Mouse (Mus musculus) forebrain, embryonic 11.5 days (tissue): ENCODE data around the gene Cmbl. TPM values are rescaled to one million over a fixed set of nuclear protein-coding genes. Genes with fewer than 3 reads are reported as not detected.

Source experiments
- ATAC-seq: fragments of 200-750 bp; cut with Nextera tagmentation; replicated peaks from 2 replicates; pipeline ENCODE4 v1.8.0; 2017; ENCODE audit warnings: moderate TSS enrichment; ENCODE audit not compliant: low FRiP score
- DNase-seq: peaks from one replicate; pipeline ENCODE4 v3.0.0-alpha.2; 2017; ENCODE audit warnings: low spot score
- H3K27ac ChIP-seq: fragments of 300-500 bp; sonication (generic); 2 replicates; pipeline ENCODE4 v1.5.1; 2014; ENCODE audit warnings: low read depth, low read length
- H3K27me3 ChIP-seq: fragments of 300-500 bp; sonication (generic); 2 replicates; pipeline ENCODE4 v1.6.1; 2014; ENCODE audit warnings: mild to moderate bottlenecking, low read length, mixed read lengths; ENCODE audit not compliant: control insufficient read depth, insufficient read depth
- H3K36me3 ChIP-seq: fragments of 300-500 bp; sonication (generic); 2 replicates; pipeline ENCODE4 v1.6.1; 2014; ENCODE audit warnings: mild to moderate bottlenecking, low read length, moderate library complexity, mixed read lengths; ENCODE audit not compliant: control insufficient read depth, insufficient read depth
- H3K4me1 ChIP-seq: fragments of 300-500 bp; sonication (generic); replicated peaks from 2 replicates; pipeline ENCODE4 v1.6.1; 2014; ENCODE audit warnings: low read length, mixed read lengths; ENCODE audit not compliant: control insufficient read depth, insufficient read depth
- H3K4me2 ChIP-seq: fragments of 300-500 bp; sonication (generic); 2 replicates; pipeline ENCODE4 v1.6.1; 2014; ENCODE audit warnings: low read depth, mild to moderate bottlenecking, low read length, moderate library complexity, mixed read lengths; ENCODE audit not compliant: severe bottlenecking
- H3K4me3 ChIP-seq: fragments of 300-500 bp; sonication (generic); 2 replicates; pipeline ENCODE4 v1.5.1; 2014; ENCODE audit warnings: low read depth, low read length
- H3K9ac ChIP-seq: fragments of 300-500 bp; sonication (generic); 2 replicates; pipeline ENCODE4 v1.6.1; 2014; ENCODE audit warnings: low read length
- H3K9me3 ChIP-seq: fragments of 300-500 bp; sonication (generic); 2 replicates; pipeline ENCODE4 v1.6.1; 2016; ENCODE audit warnings: low read length, mixed read lengths; ENCODE audit not compliant: control insufficient read depth
- WGBS: fragments of 180-500 bp; shearing (Covaris S2); extraction: QIAGEN DNeasy Blood & Tissue Kit; methylation state at CpG from one replicate; pipeline ENCODE4 v1.1.7; 2014; 5-methylcytosine and 5-hydroxymethylcytosine counted together
- polyA plus RNA-seq: library from polyadenylated mRNA; unstranded; fragments of >200 nt; fragmentation: Nextera tagmentation; extraction: Ambion mirVana; gene quantifications from 2 replicates; pipeline ENCODE4 v1.2.1, GENCODE M21; 2014

The Cmbl gene
- polyA plus RNA-seq, 1 experiment from 2014 or later = 1.0 TPM

DNA sequence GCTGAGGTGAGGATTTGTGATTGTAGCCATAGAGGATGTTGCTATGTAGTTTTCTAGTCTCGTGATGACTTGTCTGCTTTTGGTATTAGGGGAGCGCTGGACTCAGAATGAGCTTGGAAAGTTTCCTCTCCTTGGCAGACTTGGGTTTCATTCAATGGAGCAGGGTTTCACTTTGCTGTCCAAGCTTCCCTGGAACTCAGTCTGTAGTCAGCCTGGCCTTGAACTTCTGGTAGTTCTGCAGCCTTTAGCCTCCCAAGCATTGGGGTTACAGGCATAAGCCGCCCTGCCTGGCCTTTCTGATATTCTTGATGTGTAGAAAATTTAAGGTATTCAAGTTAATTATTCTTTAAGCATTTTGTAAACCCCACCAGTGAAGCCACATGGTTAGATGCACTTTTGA, 64.4 kb downstream of the Cmbl start:
- Histone ChIP-seq H3K4me2 (no peak overlapping the region), H3K9ac (no peak overlapping the region), H3K4me3 (no peak overlapping the region), H3K36me3 (no peaks in the 10 kb centered on the region), H3K27me3 (no peaks in the 10 kb centered on the region), H3K9me3 (no peaks in the 10 kb centered on the region; the same call in 1 of the 2 replicates), H3K27ac (no peak overlapping the region), H3K4me1 (0 out of 2 replicates have a peak, but pooled peaks cover 2% of the 10 kb centered on the region)
- WGBS = 87% methylated on average over 3 of the region's 3 CpGs
- DNase-seq = no peak
- ATAC-seq = no peak

- 83% methylated on average over 12 of the region's 12 CpGs for WGBS
These were observed 66.2 kb downstream of the Cmbl start for GRCm38 (mm10) chr15:31631396-31631858.

DNA sequence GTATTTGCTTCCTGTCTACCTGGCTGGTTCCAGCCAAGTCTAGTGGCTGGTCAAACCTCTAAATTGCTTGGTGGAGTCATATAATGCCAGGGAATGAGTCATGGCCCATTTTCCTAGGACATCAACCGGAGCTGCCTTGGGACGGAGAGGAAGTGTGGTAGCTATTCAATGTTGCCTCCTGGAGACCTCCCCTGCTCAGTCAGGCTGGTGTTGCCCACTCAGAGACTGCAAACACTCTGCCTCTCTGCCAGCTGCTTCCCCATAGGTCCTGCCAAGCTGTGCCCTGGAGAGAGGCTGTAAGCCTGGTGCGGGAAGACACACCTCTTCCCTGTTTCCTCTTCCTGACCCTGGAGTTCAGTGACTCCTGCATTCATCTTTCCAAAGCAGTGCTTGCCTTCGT, 67.3 kb downstream of the Cmbl start:
- ATAC-seq (no peak), DNase-seq (no peak)
- Histone ChIP-seq H3K27ac (no peak overlapping the region), H3K4me2 (no peak overlapping the region), H3K9ac (no peak overlapping the region), H3K27me3 (no peaks in the 10 kb centered on the region), H3K4me3 (no peak overlapping the region), H3K4me1 (0 out of 2 replicates have a peak, but pooled peaks cover 2% of the 10 kb centered on the region), H3K9me3 (no peaks in the 10 kb centered on the region; the same call in 1 of the 2 replicates), H3K36me3 (no peaks in the 10 kb centered on the region)
- 93% methylated on average over 4 of the region's 4 CpGs for WGBS

More at GRCm38 (mm10) chr15:31631396-31631858, 66.2 kb downstream of the Cmbl start:
- no peak overlapping the region for H3K9ac ChIP-seq
- no peak overlapping the region for H3K27ac ChIP-seq
- H3K4me1 ChIP-seq = 0 out of 2 replicates have a peak, but pooled peaks cover 2% of the 10 kb centered on the region
- no peaks in the 10 kb centered on the region; the same call in 1 of the 2 replicates for H3K9me3 ChIP-seq
- DNase-seq = no peak
- no peak for ATAC-seq
- H3K36me3 ChIP-seq = no peaks in the 10 kb centered on the region
- H3K4me3 ChIP-seq = no peak overlapping the region
- H3K4me2 ChIP-seq = no peak overlapping the region
- H3K27me3 ChIP-seq = no peaks in the 10 kb centered on the region

- Histone ChIP-seq H3K4me1 (no peaks in the 10 kb centered on the region), H3K4me2 (no peak overlapping the region), H3K27me3 (no peaks in the 10 kb centered on the region), H3K27ac (no peak overlapping the region), H3K36me3 (no peaks in the 10 kb centered on the region), H3K9me3 (no peaks in the 10 kb centered on the region; the same call in 1 of the 2 replicates), H3K4me3 (no peak overlapping the region), H3K9ac (no peak overlapping the region)
- DNase-seq = no peak
- no peak for ATAC-seq
- 89% methylated on average over 6 of the region's 6 CpGs for WGBS
These were observed 69.4 kb downstream of the Cmbl start for GRCm38 (mm10) chr15:31634582-31634981.

GRCm38 (mm10) chr15:31636091-31636595, 71.0 kb downstream of the Cmbl start:
- Histone ChIP-seq H3K27ac (no peak overlapping the region), H3K4me3 (no peak overlapping the region), H3K36me3 (no peaks in the 10 kb centered on the region), H3K9me3 (no peaks in the 10 kb centered on the region; the same call in 1 of the 2 replicates), H3K9ac (no peak overlapping the region), H3K27me3 (no peaks in the 10 kb centered on the region), H3K4me1 (no peaks in the 10 kb centered on the region), H3K4me2 (no peak overlapping the region)
- no peak for ATAC-seq
- 88% methylated on average over 9 of the region's 9 CpGs for WGBS
- no peak for DNase-seq

Other genes with a start within 250 kb of the Cmbl start
- 0.32 and 0.56 TPM in 2 replicates for gene Ankrd33b, start 197.7 kb upstream of the Cmbl start, polyA plus RNA-seq
- gene Ropn1l, start 111.7 kb upstream of the Cmbl start, polyA plus RNA-seq = 3.5 and 3.9 TPM in 2 replicates
- gene March6, start 34.3 kb upstream of the Cmbl start, polyA plus RNA-seq = 62.6 and 69.6 TPM in 2 replicates
- 695 and 710 TPM in 2 replicates for gene Cct5, start 36.4 kb downstream of the Cmbl start, polyA plus RNA-seq
- gene Fam173b, start 36.5 kb downstream of the Cmbl start, polyA plus RNA-seq = 14.2 and 15.0 TPM in 2 replicates